Mouse (Mus musculus): ENCODE data around the gene Wwox. TPM values are rescaled to one million over a fixed set of nuclear protein-coding genes. Genes with fewer than 3 reads are reported as not detected.

The Wwox gene
- total RNA-seq, 2 experiments from 2014 or later = 12.5 to 12.9 TPM

GRCm38 (mm10) chr8:114774415-114774775 is 334.9 kb downstream of the Wwox start:
- intact Hi-C loops (cut with DNase I) = no loop called here
- no peak for DNase-seq

- intact Hi-C loops (cut with DNase I) = no loop called here
- peak; percentile 22 for DNase-seq
These were observed 336.1 kb downstream of the Wwox start for GRCm38 (mm10) chr8:114775543-114775942.

- intact Hi-C loops (cut with DNase I) = no loop called here
These were observed 337.2 kb downstream of the Wwox start for GRCm38 (mm10) chr8:114776696-114777095.

GRCm38 (mm10) chr8:114777271-114777980 is 338.0 kb downstream of the Wwox start:
- intact Hi-C loops (cut with DNase I) = no loop called here
- DNase-seq = no peak

More at GRCm38 (mm10) chr8:114776696-114777095, 337.2 kb downstream of the Wwox start:
- no peak for DNase-seq

- DNase-seq = no peak
- intact Hi-C loops (cut with DNase I) = no loop called here
These were observed 339.5 kb downstream of the Wwox start for GRCm38 (mm10) chr8:114779002-114779401.

- no peak for DNase-seq
- intact Hi-C loops (cut with DNase I) = no loop called here
These were observed 343.9 kb downstream of the Wwox start for GRCm38 (mm10) chr8:114783321-114783720.

- DNase-seq = no peak
- intact Hi-C loops (cut with DNase I) = no loop called here
These were observed 346.4 kb downstream of the Wwox start for GRCm38 (mm10) chr8:114785834-114786233.

GRCm38 (mm10) chr8:114789616-114790015 is 350.2 kb downstream of the Wwox start:
- intact Hi-C loops (cut with DNase I) = no loop called here
- no peak for DNase-seq

- intact Hi-C loops (cut with DNase I) = no loop called here
- DNase-seq = no peak
These were observed 351.3 kb downstream of the Wwox start for GRCm38 (mm10) chr8:114790754-114791153.

- intact Hi-C loops (cut with DNase I) = no loop called here
- DNase-seq = peak; percentile 20
These were observed 354.2 kb downstream of the Wwox start for GRCm38 (mm10) chr8:114793682-114794081.

GRCm38 (mm10) chr8:114801428-114802134 is 362.1 kb downstream of the Wwox start:
- intact Hi-C loops (cut with DNase I) = no loop called here
- DNase-seq = no peak

- intact Hi-C loops (cut with DNase I) = no loop called here
- DNase-seq = no peak
These were observed 363.7 kb downstream of the Wwox start for GRCm38 (mm10) chr8:114803113-114803512.

- intact Hi-C loops (cut with DNase I) = no loop called here
These were observed 367.5 kb downstream of the Wwox start for GRCm38 (mm10) chr8:114806826-114807420.

GRCm38 (mm10) chr8:114807676-114808426 is 368.4 kb downstream of the Wwox start:
- intact Hi-C loops (cut with DNase I) = no loop called here
- no peak for DNase-seq

More at GRCm38 (mm10) chr8:114806826-114807420, 367.5 kb downstream of the Wwox start:
- no peak for DNase-seq

- intact Hi-C loops (cut with DNase I) = no loop called here
- DNase-seq = no peak
These were observed 371.0 kb downstream of the Wwox start for GRCm38 (mm10) chr8:114810470-114810869.

GRCm38 (mm10) chr8:114813830-114814229 is 374.4 kb downstream of the Wwox start:
- intact Hi-C loops (cut with DNase I) = no loop called here
- DNase-seq = no peak

GRCm38 (mm10) chr8:114814769-114815736 is 375.6 kb downstream of the Wwox start:
- no peak for DNase-seq
- intact Hi-C loops (cut with DNase I) = no loop called here

GRCm38 (mm10) chr8:114816343-114816742 is 376.9 kb downstream of the Wwox start:
- intact Hi-C loops (cut with DNase I) = no loop called here
- no peak for DNase-seq

- no peak for DNase-seq
- intact Hi-C loops (cut with DNase I) = no loop called here
These were observed 377.5 kb downstream of the Wwox start for GRCm38 (mm10) chr8:114816949-114817348.

- intact Hi-C loops (cut with DNase I) = no loop called here
- DNase-seq = no peak
These were observed 382.1 kb downstream of the Wwox start for GRCm38 (mm10) chr8:114821543-114821942.
